Mouse (Mus musculus) T-helper 2 cell (primary cell): ENCODE results near the gene 1500011B03Rik.

Experiments
- in situ Hi-C: fragments of 300-600 bp; cut with MboI, MseI; formaldehyde crosslinking; loops from one replicate; pipeline ENCODE4 v1.15.1; 2025; ENCODE audit warnings: high pct_unique_total_duplicates

The 1500011B03Rik gene

DNA sequence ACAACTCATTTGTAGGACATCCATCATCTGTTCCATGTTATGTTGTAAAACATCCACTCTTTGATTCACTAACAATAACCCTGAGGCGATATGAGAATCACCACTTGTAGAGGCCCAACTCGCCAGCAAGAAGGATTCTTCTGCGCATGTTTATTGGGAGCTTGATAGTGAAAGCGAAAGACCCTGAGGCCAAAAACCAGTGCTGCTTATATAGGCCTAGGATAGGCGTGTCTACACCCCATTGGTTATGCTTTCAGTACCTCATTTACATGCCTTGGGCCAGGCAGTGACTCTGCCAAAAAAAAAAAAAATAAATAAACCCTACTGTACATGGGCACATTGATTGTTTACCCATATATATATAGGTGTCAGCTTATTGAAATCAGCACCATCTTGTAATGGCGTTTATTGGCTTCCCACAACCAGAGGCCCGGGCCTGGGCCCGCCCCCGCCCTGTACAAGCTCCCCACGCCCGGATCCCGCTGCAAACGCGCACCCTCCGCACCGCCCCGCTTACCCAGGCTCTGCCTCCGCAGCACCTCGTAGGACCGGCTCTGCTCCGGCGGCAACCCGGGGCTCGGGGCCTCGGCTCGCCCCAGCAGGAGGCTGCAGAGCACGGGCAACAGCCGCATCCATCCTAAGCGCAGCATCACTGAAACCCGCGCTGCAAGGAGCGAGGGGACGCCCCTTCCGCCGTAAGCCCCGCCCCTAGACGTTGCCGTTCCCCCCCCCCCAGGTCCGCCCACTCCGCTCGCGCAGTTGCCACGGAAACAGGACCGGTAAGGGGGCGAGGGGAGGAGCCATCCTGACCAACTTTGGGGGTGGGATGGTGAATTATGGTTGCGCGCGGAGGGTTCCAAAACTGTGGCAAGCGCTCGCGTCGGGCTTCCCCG lies at the start of gene 1500011B03Rik:
Gene 1500011B03Rik, minus strand, starts transcription at position 673 of the 893 bp plus-strand sequence.
- in situ Hi-C loops = no loop called here

DNA sequence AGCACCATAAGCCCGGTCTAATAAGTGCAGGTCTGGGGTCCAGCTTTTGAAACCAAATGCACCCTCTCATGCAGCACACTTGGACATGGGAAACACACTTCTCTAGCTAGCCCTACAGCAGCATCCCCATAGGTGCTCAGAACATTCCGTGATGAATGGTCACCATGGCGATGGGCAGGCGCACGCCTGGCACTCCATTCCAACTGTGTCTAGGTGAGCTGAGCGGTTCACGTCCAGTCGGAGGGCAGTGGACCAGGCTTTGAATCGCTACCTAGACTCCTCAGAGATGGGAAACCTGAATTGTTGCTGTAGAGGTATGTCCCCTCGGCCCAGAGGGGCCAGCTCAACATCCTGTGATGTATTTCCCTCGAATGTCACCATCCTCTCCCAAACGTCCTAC lies 42.0 kb upstream of the 1500011B03Rik start:
- in situ Hi-C loops = no loop called here

DNA sequence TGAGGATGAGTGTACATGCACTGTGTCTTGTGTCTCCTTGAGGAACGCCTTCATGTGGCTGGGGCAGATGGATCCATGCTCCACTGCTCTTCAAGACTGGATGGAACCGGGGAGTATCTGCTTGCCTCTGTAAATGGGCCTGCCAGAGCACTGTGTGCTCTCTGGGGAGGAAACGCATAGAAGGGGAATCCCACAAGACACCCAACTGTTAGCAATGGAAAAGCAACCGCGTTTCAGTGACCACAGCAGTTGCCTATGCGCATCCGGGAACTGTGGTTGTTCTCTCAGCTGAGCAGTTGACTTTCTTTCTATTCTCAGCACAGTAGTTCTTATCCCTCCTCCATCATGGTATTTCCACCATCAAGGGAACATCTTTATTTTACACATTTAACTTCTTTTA lies 41.5 kb upstream of the 1500011B03Rik start:
- in situ Hi-C loops = no loop called here

DNA sequence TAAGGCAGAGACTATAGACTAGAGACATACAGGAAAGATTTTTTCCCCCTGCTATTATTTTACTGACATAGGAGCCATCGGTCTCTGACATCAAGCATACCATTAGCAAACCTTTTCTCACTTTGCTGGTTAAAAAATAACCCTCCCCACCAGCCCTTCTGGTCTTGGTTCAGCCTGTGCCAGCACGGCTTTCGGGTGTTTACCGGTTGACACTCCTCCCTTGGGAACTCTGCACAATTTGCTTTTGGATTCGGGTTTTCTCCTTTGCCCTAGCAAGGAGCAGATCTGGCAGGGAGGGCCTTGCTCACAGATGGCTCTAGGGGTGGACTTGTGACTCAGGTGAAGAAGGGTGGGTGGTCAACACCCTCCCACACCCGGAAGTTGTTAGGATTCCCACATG lies 38.5 kb upstream of the 1500011B03Rik start:
- in situ Hi-C loops = no loop called here

DNA sequence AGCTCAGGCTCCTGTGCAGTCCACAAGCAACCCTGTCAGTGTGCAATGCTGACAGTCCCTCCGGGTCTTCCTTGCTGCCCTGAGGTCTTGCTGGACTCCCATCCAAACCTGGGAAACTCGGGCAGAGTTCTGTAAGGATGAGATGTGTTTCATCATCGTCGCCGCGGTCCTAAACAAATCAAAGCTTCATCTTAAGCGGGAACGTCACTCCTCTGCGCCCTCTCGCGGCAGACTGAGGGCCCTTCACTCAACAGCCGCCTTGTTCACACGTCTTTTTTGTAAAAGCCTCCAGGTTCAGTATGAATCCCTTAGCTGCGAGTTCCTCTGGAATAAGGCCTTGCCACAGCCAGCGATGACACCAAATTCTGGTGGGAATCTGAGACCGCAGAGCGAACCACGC lies 36.0 kb upstream of the 1500011B03Rik start:
- in situ Hi-C loops = loop anchor here (10.0 kb wide), 1 partner anchor 1514 kb away; no protein-coding TSS in a partner anchor

DNA sequence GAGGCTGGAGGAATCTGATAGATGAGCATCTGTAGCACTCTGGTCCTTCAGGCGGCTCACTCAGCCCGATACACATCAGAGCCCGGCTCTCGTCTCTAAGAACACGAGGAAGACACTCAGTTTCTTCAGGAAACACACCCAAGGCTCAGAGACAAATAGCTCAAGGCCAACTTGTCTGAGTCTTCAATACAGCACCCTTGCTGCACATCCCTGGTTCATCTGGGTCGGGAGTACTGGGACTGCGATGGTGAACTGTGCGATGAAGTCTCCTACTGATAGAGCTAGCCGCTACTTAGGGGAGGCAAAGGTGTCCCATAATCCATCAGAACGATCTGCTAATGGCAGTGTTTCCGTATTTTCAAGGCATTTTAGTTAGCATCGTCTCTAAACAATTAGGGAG lies 35.3 kb upstream of the 1500011B03Rik start, which contains the start of gene Gm9936:
Gene Gm9936, minus strand, starts transcription at position 101 of the 400 bp plus-strand sequence.
- in situ Hi-C loops = loop anchor here (10.0 kb wide), 1 partner anchor 1514 kb away; no protein-coding TSS in a partner anchor

DNA sequence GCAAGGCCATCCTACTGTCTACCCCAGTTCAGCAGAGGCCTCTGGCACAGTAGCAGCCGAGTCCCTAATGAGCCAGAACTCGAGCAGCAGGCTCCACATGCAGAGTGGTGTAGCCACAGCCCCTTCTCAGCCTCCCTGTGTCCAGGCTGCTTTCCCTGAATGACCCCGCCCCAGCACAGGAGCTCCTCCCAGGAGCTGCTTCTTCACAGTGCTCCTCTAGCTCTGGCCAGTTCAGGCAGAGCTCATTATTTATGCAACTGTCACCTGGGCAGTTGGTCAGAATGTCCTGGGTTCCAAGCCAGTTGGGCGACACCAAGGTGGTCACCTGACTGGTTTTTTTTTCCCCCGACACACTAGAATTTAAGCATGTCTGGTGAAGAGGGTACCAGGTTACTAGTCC lies 30.1 kb upstream of the 1500011B03Rik start, which contains the start of gene 4930519G04Rik:
Gene 4930519G04Rik, plus strand, starts transcription at position 301 of the 400 bp plus-strand sequence.
- in situ Hi-C loops = loop anchor here (10.0 kb wide), 1 partner anchor 1509 kb away; no protein-coding TSS in a partner anchor

DNA sequence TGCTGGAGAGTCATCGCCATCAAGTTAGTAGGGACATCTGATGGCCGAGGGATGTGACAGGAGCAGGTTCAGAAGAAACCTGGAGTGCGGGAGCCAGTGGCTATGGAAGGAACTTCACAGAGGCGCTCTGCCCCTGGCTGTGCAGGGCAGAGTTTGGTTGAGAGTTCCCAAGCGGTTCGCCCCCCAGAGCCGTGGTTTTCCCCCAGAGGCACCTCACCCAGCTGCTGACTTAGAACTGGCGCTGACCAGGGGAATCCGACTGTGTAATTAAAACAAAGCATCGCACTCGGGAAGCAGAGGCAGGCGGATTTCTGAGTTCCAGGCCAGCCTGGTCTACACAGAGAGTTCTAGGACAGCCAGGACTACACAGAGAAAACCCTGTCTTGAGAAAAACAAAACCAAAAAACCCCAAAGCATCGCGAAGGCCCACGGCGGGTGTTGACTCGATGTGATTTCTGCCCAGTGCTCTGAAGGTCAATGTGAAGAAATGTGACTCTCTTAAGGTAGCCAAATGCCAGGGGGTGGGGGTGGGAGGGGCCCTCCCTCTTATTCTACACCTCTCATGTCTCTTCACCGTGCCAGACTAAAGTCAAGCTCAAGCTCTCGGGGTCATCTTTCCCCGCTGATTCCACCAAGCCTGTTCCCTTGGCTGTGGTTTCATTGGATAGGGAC lies 28.4 kb upstream of the 1500011B03Rik start:
- in situ Hi-C loops = loop anchor here (10.0 kb wide), 1 partner anchor 1507 kb away; no protein-coding TSS in a partner anchor

DNA sequence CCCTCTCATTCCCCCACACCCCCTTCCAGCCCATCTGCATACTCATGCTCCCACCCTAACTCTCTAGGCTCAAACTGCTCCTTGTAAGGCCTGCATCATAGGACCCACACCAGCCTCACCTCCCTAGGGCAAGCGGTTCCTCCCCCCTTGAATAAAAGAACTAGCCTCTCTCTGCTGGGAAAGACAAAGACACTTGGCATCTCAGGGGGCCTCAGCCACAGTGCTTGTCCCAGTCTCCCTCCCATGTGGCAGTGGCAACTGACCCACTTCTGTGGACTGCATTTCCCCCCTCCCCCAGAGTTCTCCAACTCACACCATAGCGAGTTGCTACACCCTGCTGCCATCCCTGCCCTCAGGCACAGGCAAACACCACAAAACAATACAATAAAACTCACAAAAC lies 21.1 kb upstream of the 1500011B03Rik start:
- in situ Hi-C loops = loop anchor here (10.0 kb wide), 1 partner anchor 260 kb away; no protein-coding TSS in a partner anchor

DNA sequence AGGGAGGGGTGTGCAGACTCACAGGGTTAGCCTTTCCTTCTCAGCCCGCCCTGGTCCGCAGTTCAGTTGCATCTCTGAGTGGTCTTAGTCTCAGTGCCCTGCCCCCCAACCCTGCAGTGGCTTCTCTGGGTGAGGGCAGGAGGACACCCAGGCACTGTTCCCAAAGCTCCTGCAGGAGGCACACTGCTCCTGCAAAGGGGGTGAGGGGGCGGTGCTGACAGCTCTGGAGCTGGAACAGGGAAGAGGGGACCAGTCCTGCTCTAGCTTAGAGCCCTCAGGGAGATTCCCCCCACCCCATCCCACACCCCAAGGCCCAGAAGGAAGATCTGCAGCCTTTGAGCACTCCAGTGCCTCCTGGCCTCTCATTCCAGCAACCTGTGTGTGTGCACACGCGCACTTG lies 19.4 kb upstream of the 1500011B03Rik start:
- in situ Hi-C loops = loop anchor here (10.0 kb wide), 1 partner anchor 262 kb away; no protein-coding TSS in a partner anchor

DNA sequence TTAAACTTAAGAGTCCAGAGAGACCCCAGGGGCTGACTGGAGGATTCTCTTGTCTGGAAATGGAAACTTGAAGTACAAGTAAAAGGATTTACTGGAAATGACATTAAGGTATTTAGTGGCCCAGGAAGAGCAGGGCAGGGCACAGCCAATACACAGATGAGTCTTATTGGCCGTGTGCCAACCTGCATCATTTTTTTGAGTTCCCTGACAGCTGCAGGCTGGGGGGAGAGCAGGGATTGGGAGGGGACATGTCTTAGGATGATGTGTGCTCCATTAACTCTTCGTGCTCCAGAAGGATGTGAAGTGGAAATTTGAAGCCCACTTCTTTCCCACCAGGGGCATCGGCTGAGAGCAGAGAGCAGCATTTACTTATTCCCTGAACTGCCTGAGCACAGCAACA lies 18.9 kb upstream of the 1500011B03Rik start:
- in situ Hi-C loops = loop anchor here (10.0 kb wide), 1 partner anchor 263 kb away; no protein-coding TSS in a partner anchor

DNA sequence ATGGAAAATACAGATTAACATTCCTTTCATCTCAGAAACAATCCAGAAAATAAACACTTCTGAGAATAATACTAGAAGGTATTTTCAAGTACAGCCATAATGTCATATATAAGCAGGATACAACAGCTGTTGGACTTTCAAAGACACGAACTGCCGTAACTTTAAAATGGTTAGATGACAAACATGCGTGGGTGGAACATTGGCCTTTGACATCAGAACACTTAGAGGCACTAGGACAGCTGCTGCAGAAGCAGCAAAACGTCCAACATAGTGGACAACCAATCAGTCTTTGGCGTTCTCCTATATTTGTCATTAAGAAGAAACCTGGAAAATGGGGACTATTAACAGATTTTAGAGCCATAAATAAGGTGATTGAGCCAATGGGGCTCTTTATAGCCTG lies 17.2 kb upstream of the 1500011B03Rik start:
- in situ Hi-C loops = loop anchor here (10.0 kb wide), 1 partner anchor 264 kb away; no protein-coding TSS in a partner anchor

DNA sequence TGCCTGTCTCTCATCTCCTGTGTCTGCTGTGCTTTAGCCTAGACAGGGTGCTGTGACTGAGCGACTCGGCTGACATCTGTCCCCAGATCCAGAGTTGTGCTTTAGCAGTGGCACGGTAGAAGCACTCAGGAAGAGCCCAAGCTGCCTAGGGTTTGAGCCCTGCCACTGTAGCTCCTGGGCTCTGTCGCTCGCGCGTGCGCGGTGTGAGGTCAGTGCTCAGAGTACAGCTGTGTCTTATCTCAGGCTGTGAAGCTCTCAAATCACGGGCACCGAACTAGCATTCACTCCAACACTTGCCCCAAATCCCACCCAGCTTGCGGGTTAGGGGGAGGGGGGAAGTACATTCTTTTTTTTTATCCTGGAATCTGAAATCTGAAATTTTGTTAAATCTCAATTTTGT lies 13.6 kb upstream of the 1500011B03Rik start:
- in situ Hi-C loops = no loop called here

DNA sequence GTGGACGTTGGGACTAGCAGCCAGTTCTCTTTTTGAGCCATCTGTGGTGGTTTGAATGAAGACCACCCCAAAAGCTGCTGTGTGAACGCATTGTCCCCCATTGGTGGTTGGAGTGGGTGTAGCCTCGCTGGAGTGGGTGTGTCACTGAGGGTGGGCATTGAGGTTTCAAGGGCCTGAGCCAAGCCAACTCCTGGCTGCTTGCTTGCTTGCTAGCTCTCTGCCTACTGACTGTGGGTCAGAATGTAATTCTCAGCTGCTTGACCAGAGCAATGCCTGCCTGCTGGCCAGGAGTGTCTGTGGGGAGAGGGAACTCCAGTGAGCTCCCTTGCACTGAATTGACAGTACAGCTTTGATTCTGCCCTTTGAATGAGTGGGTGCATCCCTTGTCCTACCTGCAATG lies 6.5 kb upstream of the 1500011B03Rik start:
- in situ Hi-C loops = no loop called here

DNA sequence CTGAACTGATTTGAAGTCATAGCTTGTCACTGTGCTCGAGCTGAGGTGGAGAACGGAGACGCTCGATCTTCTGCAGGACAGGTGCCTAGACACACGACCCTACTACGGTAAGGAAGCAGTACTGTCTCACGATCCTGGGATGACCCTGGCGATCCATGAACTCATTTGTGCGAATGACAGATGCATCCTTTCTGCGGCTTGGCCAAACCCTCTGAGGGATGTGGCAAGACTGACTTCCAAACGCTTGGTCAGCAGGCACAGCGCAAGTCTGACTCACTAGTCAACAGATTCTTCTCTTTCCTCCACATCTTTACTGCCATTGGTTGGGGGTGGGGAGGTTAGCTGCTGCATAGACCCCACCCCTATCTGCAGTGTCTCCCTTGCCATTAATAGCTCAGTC lies 4.2 kb upstream of the 1500011B03Rik start:
- in situ Hi-C loops = no loop called here

DNA sequence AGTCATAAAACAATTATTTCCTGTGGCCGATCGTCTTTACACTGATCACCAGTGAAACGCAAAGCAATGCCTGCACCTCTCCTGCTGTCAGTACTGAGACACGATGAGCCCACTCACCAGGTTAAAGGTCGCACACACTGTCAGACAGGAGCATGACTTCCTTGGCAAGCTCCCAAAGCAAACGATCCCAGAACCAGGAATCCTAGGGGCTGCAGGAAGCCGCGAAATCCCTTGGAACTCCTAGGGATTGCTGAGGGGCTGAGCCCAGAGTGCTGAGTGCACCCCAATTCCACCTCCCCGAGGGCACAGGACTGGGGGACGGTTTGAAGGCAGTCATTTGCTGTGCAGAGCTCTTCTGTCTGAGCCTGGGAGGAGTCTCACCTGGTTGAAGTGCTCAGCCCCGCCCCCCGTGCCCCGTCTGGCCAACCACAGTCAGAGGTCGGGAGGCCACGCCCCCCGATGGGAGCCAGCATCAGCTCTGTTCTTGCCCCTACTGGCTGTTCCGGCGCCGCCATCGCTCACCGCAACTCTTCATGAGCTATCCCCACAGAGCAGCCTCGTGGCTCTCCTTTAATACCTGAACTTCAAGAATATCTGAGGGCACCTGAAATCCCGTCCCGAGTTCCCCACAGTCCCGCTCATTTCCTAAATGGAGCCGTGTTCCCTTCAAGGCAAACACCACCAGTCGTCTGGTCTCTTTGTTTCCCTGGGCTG lies 2.9 kb upstream of the 1500011B03Rik start:
- in situ Hi-C loops = no loop called here

DNA sequence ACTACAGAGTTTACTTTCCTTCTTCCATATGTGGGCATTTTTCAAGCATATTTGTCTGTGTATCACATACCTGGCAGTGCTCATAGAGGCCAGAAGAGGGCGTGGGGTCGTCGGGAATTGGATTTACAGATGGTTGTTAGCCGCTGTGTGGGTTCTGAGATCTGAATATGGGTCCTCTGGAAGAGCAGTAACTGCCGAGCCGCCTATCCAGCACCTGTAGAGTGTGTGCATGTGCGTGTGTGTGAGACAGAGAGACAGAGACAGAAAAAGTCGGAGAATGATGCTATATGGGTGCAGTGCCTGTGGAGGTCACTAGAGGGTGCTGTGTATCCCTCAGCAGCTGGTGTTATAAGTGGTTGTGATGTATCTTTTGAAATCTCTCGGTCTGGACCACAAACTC lies 929 bp upstream of the 1500011B03Rik start:
- in situ Hi-C loops = no loop called here

DNA sequence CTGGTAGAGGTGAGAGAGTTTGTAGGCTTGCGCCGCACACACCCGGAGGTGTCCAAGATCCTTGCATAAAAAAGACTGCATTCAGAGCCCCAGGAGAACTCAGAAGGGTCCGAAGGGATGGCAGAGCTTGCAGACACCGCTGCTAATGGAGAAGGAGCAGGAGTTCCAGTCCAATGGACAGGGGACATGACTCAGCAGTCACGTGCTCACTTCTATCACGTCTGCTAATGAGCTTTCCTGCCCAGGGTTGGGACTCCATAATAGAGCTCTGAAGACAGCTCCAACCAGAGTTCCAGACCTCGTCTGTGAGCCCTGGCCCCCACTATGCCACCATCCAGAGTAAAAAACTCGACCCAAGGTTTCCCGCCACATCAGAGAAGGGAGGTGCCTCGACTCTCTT lies 5.1 kb downstream of the 1500011B03Rik start:
- in situ Hi-C loops = no loop called here

DNA sequence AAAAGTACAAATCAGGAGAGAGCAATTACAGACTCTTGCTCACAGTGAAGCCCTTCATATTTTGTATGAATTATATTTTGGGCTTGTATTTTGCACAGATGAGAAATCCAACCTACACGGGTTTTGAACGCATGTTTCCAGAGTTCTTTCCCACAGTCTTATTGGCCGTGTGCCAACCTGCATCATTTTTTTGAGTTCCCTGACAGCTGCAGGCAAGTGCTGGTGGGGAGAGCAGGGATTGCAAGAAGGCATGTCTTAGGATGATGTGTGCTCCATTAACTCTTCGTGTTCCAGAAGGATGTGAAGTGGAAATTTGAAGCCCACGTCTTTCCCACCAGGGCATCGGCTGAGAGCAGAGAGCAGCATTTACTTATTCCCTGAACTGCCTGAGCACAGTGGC lies 6.7 kb downstream of the 1500011B03Rik start:
- in situ Hi-C loops = no loop called here

DNA sequence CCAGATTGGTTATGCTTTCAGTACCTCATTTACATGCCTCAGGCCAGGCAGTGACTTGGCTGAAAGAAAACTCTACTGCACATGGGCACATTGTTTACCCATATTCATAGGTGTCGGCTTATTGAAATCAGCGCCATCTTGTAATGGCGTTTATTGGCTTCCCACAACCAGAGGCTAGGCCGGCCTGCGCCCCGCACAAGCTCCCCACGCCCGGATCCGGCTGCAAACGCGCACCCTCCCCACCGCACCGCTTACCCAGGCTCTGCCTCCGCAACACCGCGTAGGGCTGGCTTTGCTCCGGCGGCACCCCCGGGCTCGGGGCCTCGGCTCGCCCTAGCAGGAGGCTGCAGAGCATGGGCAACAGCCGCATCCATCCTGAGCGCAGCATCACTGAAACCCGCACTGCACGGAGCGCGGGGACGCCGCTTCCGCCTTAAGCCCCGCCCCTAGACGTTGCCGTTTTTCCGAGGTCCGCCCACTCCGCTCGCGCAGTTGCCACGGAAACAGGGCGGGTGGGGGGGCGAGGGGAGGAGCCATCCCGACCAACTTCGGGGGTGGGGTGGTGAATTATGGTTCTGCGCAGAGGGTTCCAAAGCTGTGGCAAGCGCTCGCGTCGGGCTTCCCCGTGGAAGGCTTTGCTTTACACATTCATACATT lies 9.6 kb downstream of the 1500011B03Rik start:
- in situ Hi-C loops = no loop called here

DNA sequence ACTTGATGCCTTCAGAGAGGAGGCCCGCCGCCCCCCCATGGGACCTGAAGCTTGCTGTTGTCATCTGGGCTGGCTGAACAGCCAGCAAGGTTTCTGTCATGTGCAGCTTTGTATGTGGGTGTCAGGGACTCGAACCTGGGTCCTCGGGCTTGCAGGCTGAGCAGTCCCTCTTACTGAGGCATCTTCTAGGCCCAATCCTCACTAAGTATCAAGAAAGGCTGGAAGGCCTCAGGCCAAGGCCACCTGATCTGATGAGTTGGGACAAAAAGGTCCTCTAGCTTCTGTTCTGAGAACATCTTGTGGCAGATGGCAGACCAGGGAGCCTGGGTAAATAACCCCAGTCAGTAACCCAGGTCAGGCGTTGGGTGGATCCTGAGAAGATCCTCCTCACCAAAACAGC lies 13.4 kb downstream of the 1500011B03Rik start:
- in situ Hi-C loops = no loop called here
